Mouse (Mus musculus) midbrain, embryonic 15.5 days (tissue): ENCODE data around the gene Anapc13. TPM values are rescaled to one million over a fixed set of nuclear protein-coding genes. Genes with fewer than 3 reads are reported as not detected.

Experiments
- ATAC-seq: fragments of 200-750 bp; cut with Nextera tagmentation; replicated peaks from 2 replicates; pipeline ENCODE4 v1.8.0; 2017; ENCODE audit warnings: moderate TSS enrichment
- H3K27ac ChIP-seq: fragments of 300-500 bp; sonication (generic); 2 replicates; pipeline ENCODE4 v1.5.1; 2015; ENCODE audit warnings: mild to moderate bottlenecking, inconsistent platforms
- H3K27me3 ChIP-seq: fragments of 300-500 bp; sonication (generic); replicated peaks from 2 replicates; pipeline ENCODE4 v1.6.1; 2015; ENCODE audit warnings: inconsistent platforms
- H3K36me3 ChIP-seq: fragments of 300-500 bp; sonication (generic); replicated peaks from 2 replicates; pipeline ENCODE4 v1.6.1; 2015; ENCODE audit warnings: inconsistent platforms
- H3K4me1 ChIP-seq: fragments of 300-500 bp; sonication (generic); 2 replicates; pipeline ENCODE4 v1.6.1; 2015; ENCODE audit warnings: inconsistent platforms
- H3K4me2 ChIP-seq: fragments of 300-500 bp; sonication (generic); 2 replicates; pipeline ENCODE4 v1.6.1; 2015; ENCODE audit warnings: inconsistent platforms, mild to moderate bottlenecking, moderate library complexity
- H3K4me3 ChIP-seq: fragments of 300-500 bp; sonication (generic); 2 replicates; pipeline ENCODE4 v1.5.1; 2015; ENCODE audit warnings: mild to moderate bottlenecking, inconsistent platforms
- H3K9ac ChIP-seq: fragments of 300-500 bp; sonication (generic); 2 replicates; pipeline ENCODE4 v1.6.1; 2015; ENCODE audit warnings: mild to moderate bottlenecking, inconsistent platforms
- H3K9me3 ChIP-seq: fragments of 300-500 bp; sonication (generic); 2 replicates; pipeline ENCODE4 v1.6.1; 2016; ENCODE audit warnings: inconsistent platforms
- WGBS: fragments of 180-500 bp; shearing (Covaris S2); methylation state at CpG from one replicate; pipeline ENCODE4 v1.1.7; 2015; ENCODE audit warnings: mixed read lengths; 5-methylcytosine and 5-hydroxymethylcytosine counted together
- polyA plus RNA-seq: library from polyadenylated mRNA; unstranded; fragments of >200 nt; fragmentation: Nextera tagmentation; extraction: Ambion mirVana; gene quantifications from 2 replicates; pipeline ENCODE4 v1.2.1, GENCODE M21; 2015

Gene Anapc13
- polyA plus RNA-seq, 1 experiment from 2014 or later: 137 TPM

GRCm38 (mm10) chr9:102632923-102633537, 6.9 kb downstream of the Anapc13 start:
- 0 out of 2 replicates have a peak, but pooled peaks cover 7% of the 10 kb centered on the region for H3K36me3 ChIP-seq
- H3K27me3 ChIP-seq: no peaks in the 10 kb centered on the region
- H3K27ac ChIP-seq: peak overlapping the region; percentile 49; the same call in 1 of the 2 replicates
- H3K4me2 ChIP-seq: no peak overlapping the region
- peak; percentile 72; the same call in 1 of the 2 replicates for ATAC-seq
- no peak overlapping the region for H3K4me3 ChIP-seq
- 43% methylated on average over 1 of the region's 1 CpGs for WGBS
- H3K9ac ChIP-seq: no peak overlapping the region
- H3K4me1 ChIP-seq: peaks cover 5% of the 10 kb centered on the region; the same call in 1 of the 2 replicates
- no peaks in the 10 kb centered on the region for H3K9me3 ChIP-seq

GRCm38 (mm10) chr9:102634453-102634852, 8.4 kb downstream of the Anapc13 start:
- no peaks in the 10 kb centered on the region for H3K27me3 ChIP-seq
- H3K4me2 ChIP-seq: no peak overlapping the region
- H3K9me3 ChIP-seq: no peaks in the 10 kb centered on the region
- H3K4me1 ChIP-seq: peaks cover 5% of the 10 kb centered on the region; the same call in 1 of the 2 replicates
- 0 out of 2 replicates have a peak, but pooled peaks cover 7% of the 10 kb centered on the region for H3K36me3 ChIP-seq
- H3K4me3 ChIP-seq: no peak overlapping the region
- WGBS: 89% methylated on average over 8 of the region's 8 CpGs
- no peak for ATAC-seq
- no peak overlapping the region for H3K27ac ChIP-seq
- H3K9ac ChIP-seq: no peak overlapping the region

GRCm38 (mm10) chr9:102636553-102636952, 10.5 kb downstream of the Anapc13 start:
- no peak for ATAC-seq

GRCm38 (mm10) chr9:102637115-102637514, 11.0 kb downstream of the Anapc13 start:
- Histone ChIP-seq H3K9me3 (no peaks in the 10 kb centered on the region), H3K4me2 (no peak overlapping the region), H3K9ac (no peak overlapping the region), H3K36me3 (0 out of 2 replicates have a peak, but pooled peaks cover 7% of the 10 kb centered on the region), H3K27ac (no peak overlapping the region; the same call in 1 of the 2 replicates), H3K27me3 (no peaks in the 10 kb centered on the region), H3K4me1 (peaks cover 5% of the 10 kb centered on the region; the same call in 1 of the 2 replicates), H3K4me3 (no peak overlapping the region)
- no peak for ATAC-seq
- WGBS: 84% methylated on average over 4 of the region's 4 CpGs

More at GRCm38 (mm10) chr9:102636553-102636952, 10.5 kb downstream of the Anapc13 start:
- peaks cover 5% of the 10 kb centered on the region; the same call in 1 of the 2 replicates for H3K4me1 ChIP-seq
- no peaks in the 10 kb centered on the region for H3K9me3 ChIP-seq
- H3K4me2 ChIP-seq: no peak overlapping the region
- H3K9ac ChIP-seq: no peak overlapping the region
- no peaks in the 10 kb centered on the region for H3K27me3 ChIP-seq
- H3K36me3 ChIP-seq: 0 out of 2 replicates have a peak, but pooled peaks cover 7% of the 10 kb centered on the region
- 5% methylated on average over 4 of the region's 4 CpGs for WGBS
- peak overlapping the region; percentile 12; the same call in 1 of the 2 replicates for H3K27ac ChIP-seq
- no peak overlapping the region for H3K4me3 ChIP-seq

GRCm38 (mm10) chr9:102638963-102639362, 12.9 kb downstream of the Anapc13 start:
- no peak for ATAC-seq

GRCm38 (mm10) chr9:102639510-102639909, 13.4 kb downstream of the Anapc13 start:
- H3K9ac ChIP-seq: no peak overlapping the region
- WGBS: 87% methylated on average over 8 of the region's 8 CpGs
- H3K27ac ChIP-seq: no peak overlapping the region
- peaks cover 20% of the 10 kb centered on the region for H3K4me1 ChIP-seq
- H3K36me3 ChIP-seq: no peaks in the 10 kb centered on the region
- no peak for ATAC-seq
- H3K4me2 ChIP-seq: no peak overlapping the region
- no peak overlapping the region for H3K4me3 ChIP-seq
- no peaks in the 10 kb centered on the region for H3K9me3 ChIP-seq
- H3K27me3 ChIP-seq: no peaks in the 10 kb centered on the region

More at GRCm38 (mm10) chr9:102638963-102639362, 12.9 kb downstream of the Anapc13 start:
- WGBS: 82% methylated on average over 7 of the region's 7 CpGs
- Histone ChIP-seq H3K9ac (no peak overlapping the region), H3K4me1 (peaks cover 15% of the 10 kb centered on the region), H3K27me3 (no peaks in the 10 kb centered on the region), H3K4me2 (no peak overlapping the region), H3K36me3 (0 out of 2 replicates have a peak, but pooled peaks cover 3% of the 10 kb centered on the region), H3K4me3 (no peak overlapping the region), H3K9me3 (no peaks in the 10 kb centered on the region), H3K27ac (no peak overlapping the region)

- WGBS: 72% methylated on average over 6 of the region's 6 CpGs
- ATAC-seq: no peak
- H3K27me3 ChIP-seq: no peaks in the 10 kb centered on the region
These were observed 15.4 kb downstream of the Anapc13 start for GRCm38 (mm10) chr9:102641531-102641930.

GRCm38 (mm10) chr9:102643071-102643485, 17.0 kb downstream of the Anapc13 start:
- Histone ChIP-seq H3K4me1 (peaks cover 20% of the 10 kb centered on the region), H3K9ac (no peak overlapping the region), H3K4me2 (no peak overlapping the region), H3K4me3 (no peak overlapping the region), H3K27me3 (no peaks in the 10 kb centered on the region), H3K27ac (no peak overlapping the region), H3K36me3 (no peaks in the 10 kb centered on the region), H3K9me3 (no peaks in the 10 kb centered on the region)
- ATAC-seq: no peak
- 44% methylated on average over 8 of the region's 8 CpGs for WGBS

More at GRCm38 (mm10) chr9:102641531-102641930, 15.4 kb downstream of the Anapc13 start:
- Histone ChIP-seq H3K4me3 (no peak overlapping the region), H3K4me1 (peaks cover 20% of the 10 kb centered on the region), H3K4me2 (no peak overlapping the region), H3K36me3 (no peaks in the 10 kb centered on the region), H3K9ac (no peak overlapping the region), H3K27ac (no peak overlapping the region), H3K9me3 (no peaks in the 10 kb centered on the region)

GRCm38 (mm10) chr9:102643486-102644101, 17.5 kb downstream of the Anapc13 start:
- Histone ChIP-seq H3K27me3 (no peaks in the 10 kb centered on the region), H3K9ac (no peak overlapping the region), H3K4me3 (no peak overlapping the region), H3K36me3 (no peaks in the 10 kb centered on the region), H3K9me3 (no peaks in the 10 kb centered on the region), H3K4me1 (peaks cover 20% of the 10 kb centered on the region), H3K4me2 (peak overlapping the region; percentile 33), H3K27ac (peak overlapping the region; percentile 15; the same call in 1 of the 2 replicates)
- 7% methylated on average over 10 of the region's 10 CpGs for WGBS
- peak; percentile 85 for ATAC-seq

- WGBS: 71% methylated on average over 3 of the region's 3 CpGs
- Histone ChIP-seq H3K4me2 (no peak overlapping the region), H3K9ac (no peak overlapping the region), H3K4me1 (peaks cover 31% of the 10 kb centered on the region), H3K4me3 (no peak overlapping the region), H3K27me3 (no peaks in the 10 kb centered on the region), H3K27ac (no peak overlapping the region), H3K9me3 (no peaks in the 10 kb centered on the region), H3K36me3 (no peaks in the 10 kb centered on the region)
- no peak for ATAC-seq
These were observed 19.1 kb downstream of the Anapc13 start for GRCm38 (mm10) chr9:102645119-102645695.

GRCm38 (mm10) chr9:102647010-102647409, 20.9 kb downstream of the Anapc13 start:
- Histone ChIP-seq H3K27me3 (no peaks in the 10 kb centered on the region; the same call in 1 of the 2 replicates), H3K9ac (no peak overlapping the region), H3K4me2 (no peak overlapping the region), H3K4me3 (no peak overlapping the region), H3K27ac (no peak overlapping the region), H3K4me1 (peaks cover 43% of the 10 kb centered on the region), H3K36me3 (no peaks in the 10 kb centered on the region), H3K9me3 (no peaks in the 10 kb centered on the region)
- no peak for ATAC-seq
- 87% methylated on average over 6 of the region's 6 CpGs for WGBS

GRCm38 (mm10) chr9:102649917-102650527, 23.9 kb downstream of the Anapc13 start:
- Histone ChIP-seq H3K4me1 (peaks cover 23% of the 10 kb centered on the region), H3K36me3 (no peaks in the 10 kb centered on the region), H3K4me3 (no peak overlapping the region), H3K27ac (peak overlapping the region; percentile 51), H3K9ac (no peak overlapping the region), H3K4me2 (peak overlapping the region; percentile 28), H3K9me3 (no peaks in the 10 kb centered on the region), H3K27me3 (no peaks in the 10 kb centered on the region; the same call in 1 of the 2 replicates)
- peak; percentile 82 for ATAC-seq
- 20% methylated on average over 17 of the region's 17 CpGs for WGBS
